Mouse (Mus musculus): ENCODE data around the gene Carns1.

DNA sequence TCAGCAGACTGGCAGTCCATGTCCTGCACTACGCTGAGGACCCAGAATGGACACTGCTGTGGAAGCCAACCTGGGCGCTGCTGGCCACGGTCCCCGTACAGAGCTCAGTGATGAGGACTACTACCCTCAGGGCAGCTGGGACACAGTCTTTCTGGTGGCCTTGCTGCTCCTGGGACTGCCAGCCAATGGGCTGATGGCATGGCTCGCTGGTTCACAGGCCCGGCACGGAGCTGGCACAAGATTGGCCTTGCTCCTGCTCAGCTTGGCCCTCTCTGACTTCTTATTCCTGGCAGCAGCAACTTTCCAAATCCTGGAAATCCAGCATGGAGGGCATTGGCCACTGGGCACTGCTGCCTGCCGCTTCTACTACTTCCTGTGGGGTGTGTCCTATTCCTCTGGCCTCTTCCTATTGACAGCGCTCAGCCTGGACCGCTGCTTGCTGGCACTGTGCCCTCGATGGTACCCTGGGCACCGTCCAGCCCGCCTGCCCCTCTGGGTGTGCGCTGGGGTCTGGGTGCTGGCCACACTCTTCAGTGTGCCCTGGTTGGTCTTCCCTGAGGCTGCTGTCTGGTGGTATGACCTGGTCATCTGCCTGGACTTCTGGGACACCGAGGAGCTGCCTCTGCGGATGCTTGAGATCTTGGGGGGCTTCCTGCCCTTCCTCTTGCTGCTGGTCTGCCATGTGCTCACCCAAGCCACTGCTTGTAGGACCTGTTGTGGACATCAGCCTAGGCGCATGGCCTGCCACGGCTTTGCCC is 32.7 kb downstream of the Carns1 start:
- TF ChIP-seq POLR2A (IDR thresholded peaks at IDR 0.05; ENCODE audit: extremely low read depth, insufficient read depth, low read length) (no peak), CTCF (IDR thresholded peaks at IDR 0.05; ENCODE audit: low read depth, low read length) (no peak)
